ENCODE assay signal across 8 mouse cellular contexts in genomic region chr15:81831136-81831825, GRCm38 (mm10). TPM values are rescaled to one million over a fixed set of nuclear protein-coding genes. Genes with fewer than 3 reads are reported as not detected.
DNase-seq lines count a peak whose midpoint lies in the region; ATAC-seq and TF ChIP-seq lines count a peak whose summit lies in the region.

No protein-coding gene starts in this region.

- intact Hi-C loops in heart, postnatal 36 days (cut with DNase I), result loop anchor here (1.0 to 2.0 kb wide), 3 partner anchors 16 to 86 kb away; no protein-coding TSS in a partner anchor

- DNase-seq in G1E (ENCODE audit: low spot score), result peak; percentile 83
- DNase-seq in cerebellum, adult 11-12 months, result peak; percentile 94
- peak; percentile 89 to 92 for DNase-seq in heart, postnatal 36 days
- DNase-seq in layer of hippocampus, adult 18-20 months (ENCODE audit: low spot score in 2 of 2), result peak; percentile 64 to 92
- DNase-seq in lung, adult 18-20 months, result peak; percentile 93 to 95
- peak; percentile 95 for DNase-seq in testis, postnatal 10 days (ENCODE audit: low spot score)

- H3K4me3 ChIP-seq in G1E (ENCODE audit: low read depth, low read length), result no peak overlapping the region
- H3K4me3 ChIP-seq in forebrain, embryonic 16.5 days (replicated peaks; ENCODE audit: low read length), result no peak overlapping the region
- no peak overlapping the region for H3K4me3 ChIP-seq in neural tube, embryonic 15.5 days (replicated peaks)

- H3K4me2 ChIP-seq in forebrain, embryonic 16.5 days (ENCODE audit: low read length), result no peak overlapping the region
- H3K4me2 ChIP-seq in neural tube, embryonic 15.5 days, result peak overlapping the region; percentile 20

- peaks cover 27% of the 10 kb centered on the region for H3K36me3 ChIP-seq in G1E (replicated peaks)
- peaks cover 5% of the 10 kb centered on the region; the same call in 1 of the 2 replicates for H3K36me3 ChIP-seq in forebrain, embryonic 16.5 days (ENCODE audit: control insufficient read depth, insufficient read depth)
- peaks cover 17% of the 10 kb centered on the region for H3K36me3 ChIP-seq in neural tube, embryonic 15.5 days

- peaks cover 33% of the 10 kb centered on the region for H3K4me1 ChIP-seq in G1E (ENCODE audit: insufficient read depth, low read depth, low read length)
- H3K4me1 ChIP-seq in forebrain, embryonic 16.5 days (replicated peaks; ENCODE audit: control insufficient read depth, insufficient read depth, low read length), result peaks cover 7% of the 10 kb centered on the region
- peaks cover 10% of the 10 kb centered on the region for H3K4me1 ChIP-seq in neural tube, embryonic 15.5 days

- 13% methylated on average over 24 of the region's 24 CpGs for WGBS in forebrain, embryonic 16.5 days
- WGBS in neural tube, embryonic 15.5 days, result 16% methylated on average over 24 of the region's 24 CpGs

- ATAC-seq in G1E (ENCODE audit: extremely low read depth, insufficient number of reproducible peaks, low FRiP score, poor library complexity, severe bottlenecking), result peak; percentile 76
- ATAC-seq in forebrain, embryonic 16.5 days, result peak; percentile 94
- ATAC-seq in neural tube, embryonic 15.5 days (ENCODE audit: low FRiP score), result peak; percentile 79

- peaks cover 27% of the 10 kb centered on the region for H3K27me3 ChIP-seq in G1E (ENCODE audit: insufficient read depth, low read length)
- H3K27me3 ChIP-seq in forebrain, embryonic 16.5 days (replicated peaks; ENCODE audit: control insufficient read depth, insufficient read depth, low read length), result no peaks in the 10 kb centered on the region
- peaks cover 11% of the 10 kb centered on the region for H3K27me3 ChIP-seq in neural tube, embryonic 15.5 days (replicated peaks)

- peak overlapping the region; percentile 22; the same call in 1 of the 2 replicates for H3K9ac ChIP-seq in forebrain, embryonic 16.5 days (replicated peaks; ENCODE audit: low read depth, low read length)
- no peak overlapping the region for H3K9ac ChIP-seq in neural tube, embryonic 15.5 days (replicated peaks)

- no peaks in the 10 kb centered on the region for H3K9me3 ChIP-seq in G1E (replicated peaks)
- no peaks in the 10 kb centered on the region for H3K9me3 ChIP-seq in forebrain, embryonic 16.5 days (ENCODE audit: control insufficient read depth, low read length)
- H3K9me3 ChIP-seq in neural tube, embryonic 15.5 days (replicated peaks), result no peaks in the 10 kb centered on the region

- peak; percentile 81 for TF ChIP-seq CTCF in G1E (IDR thresholded peaks at IDR 0.05; ENCODE audit: low read depth, low read length)

- 0 out of 2 replicates have a peak overlapping the region, but pooled peaks have one; percentile 4 for H3K27ac ChIP-seq in forebrain, embryonic 16.5 days (ENCODE audit: low read length)
- no peak overlapping the region for H3K27ac ChIP-seq in neural tube, embryonic 15.5 days (replicated peaks)

RNA-seq across cellular contexts. Expression of gene Tob2, which starts 27.3 kb away (rescaled TPM):
- 30.4 and 32.3 TPM in 2 replicates for total RNA-seq in G1E (2014; fragmentation: Nextera tagmentation)
- total RNA-seq in G1E (2017), result 8.5 and 9.9 TPM in 2 replicates
- 35.4 and 37.5 TPM in 2 replicates for polyA plus RNA-seq in G1E (2012)
- polyA plus RNA-seq in forebrain, embryonic 16.5 days (2015; fragmentation: Nextera tagmentation; extraction: Ambion mirVana), result 19.4 and 23.8 TPM in 2 replicates
- total RNA-seq in heart, postnatal 36 days (2021), result 100 to 1,000 TPM in 1 of 2 experiments, 10 to 100 TPM in 1; 74.9 to 130 TPM
- 10 to 100 TPM; 33.8 to 45.2 TPM for total RNA-seq in layer of hippocampus, adult 18-20 months (2021)
- 14.7 and 16.1 TPM in 2 replicates for polyA plus RNA-seq in neural tube, embryonic 15.5 days (2015; fragmentation: Nextera tagmentation; extraction: Ambion mirVana)

RNA-seq across cellular contexts. Expression of gene Tef, which starts 29.1 kb away (rescaled TPM):
- 23.2 and 28.1 TPM in 2 replicates for total RNA-seq in G1E (2014; fragmentation: Nextera tagmentation)
- total RNA-seq in G1E (2017), result 61.5 and 61.7 TPM in 2 replicates
- 69.5 and 75.8 TPM in 2 replicates for polyA plus RNA-seq in G1E (2012)
- 32.7 and 33.3 TPM in 2 replicates for polyA plus RNA-seq in forebrain, embryonic 16.5 days (2015; fragmentation: Nextera tagmentation; extraction: Ambion mirVana)
- 100 to 1,000 TPM; 123 to 132 TPM for total RNA-seq in heart, postnatal 36 days (2021)
- 100 to 1,000 TPM; 293 to 297 TPM for total RNA-seq in layer of hippocampus, adult 18-20 months (2021)
- polyA plus RNA-seq in neural tube, embryonic 15.5 days (2015; fragmentation: Nextera tagmentation; extraction: Ambion mirVana), result 20.5 and 21.0 TPM in 2 replicates

RNA-seq across cellular contexts. Expression of gene Phf5a, which starts 40.4 kb away (rescaled TPM):
- total RNA-seq in G1E (2014; fragmentation: Nextera tagmentation), result 79.6 and 81.9 TPM in 2 replicates
- total RNA-seq in G1E (2017), result 99.2 and 121 TPM in 2 replicates
- polyA plus RNA-seq in G1E (2012), result 8.0 and 10.3 TPM in 2 replicates
- polyA plus RNA-seq in forebrain, embryonic 16.5 days (2015; fragmentation: Nextera tagmentation; extraction: Ambion mirVana), result 130 and 132 TPM in 2 replicates
- total RNA-seq in heart, postnatal 36 days (2021), result 10 to 100 TPM; 35.0 to 39.8 TPM
- total RNA-seq in layer of hippocampus, adult 18-20 months (2021), result 10 to 100 TPM; 34.3 to 36.2 TPM
- polyA plus RNA-seq in neural tube, embryonic 15.5 days (2015; fragmentation: Nextera tagmentation; extraction: Ambion mirVana), result 111 and 122 TPM in 2 replicates

RNA-seq across cellular contexts. Expression of gene Aco2, which starts 40.8 kb away (rescaled TPM):
- total RNA-seq in G1E (2014; fragmentation: Nextera tagmentation) (152 and 177 TPM in 2 replicates), G1E (2017) (124 and 140 TPM in 2 replicates)
- 142 TPM in 2 replicates for polyA plus RNA-seq in G1E (2012)
- polyA plus RNA-seq in forebrain, embryonic 16.5 days (2015; fragmentation: Nextera tagmentation; extraction: Ambion mirVana), result 259 and 260 TPM in 2 replicates
- total RNA-seq in heart, postnatal 36 days (2021), result 1,000 to 10,000 TPM; 2,177 to 2,250 TPM
- 100 to 1,000 TPM; 452 to 460 TPM for total RNA-seq in layer of hippocampus, adult 18-20 months (2021)
- polyA plus RNA-seq in neural tube, embryonic 15.5 days (2015; fragmentation: Nextera tagmentation; extraction: Ambion mirVana), result 295 and 298 TPM in 2 replicates
